Mouse (Mus musculus) left cerebral cortex, adult 18-20 months (tissue): ENCODE measurements at regions not wholly inside any gene's neighbourhood (a gene's known extent, or its start where the extent isn't known, plus 50 kb on each side); places are given as distances from the start of the nearest gene placed in this dataset.

Source experiments
- DNase-seq, 2 experiments: peaks; one replicate each; pipeline ENCODE4 v3.0.0; 2021 to 2022; ENCODE audit warnings: low spot score in 2 of 2, mixed read lengths in 1 of 2

- no peak for DNase-seq
Observed at GRCm38 (mm10) chr3:58300801-58301485, 113.6 kb upstream of the Tsc22d2 start.

- DNase-seq = no peak
Observed at GRCm38 (mm10) chr3:58302322-58302721, 112.2 kb upstream of the Tsc22d2 start.

GRCm38 (mm10) chr3:58303746-58304145, 110.8 kb upstream of the Tsc22d2 start:
- no peak for DNase-seq

GRCm38 (mm10) chr3:58309601-58310000, 104.9 kb upstream of the Tsc22d2 start:
- DNase-seq = no peak

GRCm38 (mm10) chr3:58310390-58310789, 104.1 kb upstream of the Tsc22d2 start:
- DNase-seq = no peak

- no peak for DNase-seq
Observed at GRCm38 (mm10) chr3:58311104-58311685, 103.3 kb upstream of the Tsc22d2 start.

GRCm38 (mm10) chr3:58312623-58313022, 101.9 kb upstream of the Tsc22d2 start:
- DNase-seq = no peak

GRCm38 (mm10) chr3:58315236-58315635, 99.3 kb upstream of the Tsc22d2 start:
- no peak for DNase-seq

GRCm38 (mm10) chr3:58317240-58317639, 97.3 kb upstream of the Tsc22d2 start:
- DNase-seq = no peak

GRCm38 (mm10) chr3:58318756-58319155, 95.8 kb upstream of the Tsc22d2 start:
- DNase-seq = no peak

GRCm38 (mm10) chr3:58319463-58319862, 95.1 kb upstream of the Tsc22d2 start:
- no peak for DNase-seq

GRCm38 (mm10) chr3:58320812-58321211, 93.7 kb upstream of the Tsc22d2 start:
- DNase-seq = no peak

GRCm38 (mm10) chr3:58322322-58322721, 92.2 kb upstream of the Tsc22d2 start:
- no peak for DNase-seq

GRCm38 (mm10) chr3:58327721-58328120, 86.8 kb upstream of the Tsc22d2 start:
- no peak for DNase-seq

GRCm38 (mm10) chr3:58330186-58330585, 84.3 kb upstream of the Tsc22d2 start:
- DNase-seq = peak; percentile 15 to 19

GRCm38 (mm10) chr3:58333997-58334396, 80.5 kb upstream of the Tsc22d2 start:
- no peak for DNase-seq

GRCm38 (mm10) chr3:58335277-58335676, 79.2 kb upstream of the Tsc22d2 start:
- DNase-seq = no peak

- no peak for DNase-seq
Observed at GRCm38 (mm10) chr3:58336135-58336534, 78.4 kb upstream of the Tsc22d2 start.

- no peak for DNase-seq
Observed at GRCm38 (mm10) chr3:58336590-58336989, 77.9 kb upstream of the Tsc22d2 start.

- no peak for DNase-seq
Observed at GRCm38 (mm10) chr3:58338976-58339375, 75.5 kb upstream of the Tsc22d2 start.

GRCm38 (mm10) chr3:58342096-58342495, 72.4 kb upstream of the Tsc22d2 start:
- DNase-seq = no peak

- DNase-seq = no peak
Observed at GRCm38 (mm10) chr3:58362563-58362962, 52.0 kb upstream of the Tsc22d2 start.

- DNase-seq = no peak
Observed at GRCm38 (mm10) chr3:58364526-58364925, 50.0 kb upstream of the Tsc22d2 start.
